Mouse (Mus musculus) brain, adult 2 months (tissue): ENCODE measurements around the gene Palm2.
A peak's percentile ranks its signal among the peaks of the same experiment; 100 is the strongest.
"Not testable (repeated sequence)": the region's sequence is repeated elsewhere in the genome, so short reads cannot be mapped to it uniquely, and the experiment has no call there.

Experiments used
- DNase-seq: peaks from one replicate; pipeline ENCODE4 v3.0.0; 2011; ENCODE audit warnings: low read depth, low spot score

The Palm2 gene

DNA sequence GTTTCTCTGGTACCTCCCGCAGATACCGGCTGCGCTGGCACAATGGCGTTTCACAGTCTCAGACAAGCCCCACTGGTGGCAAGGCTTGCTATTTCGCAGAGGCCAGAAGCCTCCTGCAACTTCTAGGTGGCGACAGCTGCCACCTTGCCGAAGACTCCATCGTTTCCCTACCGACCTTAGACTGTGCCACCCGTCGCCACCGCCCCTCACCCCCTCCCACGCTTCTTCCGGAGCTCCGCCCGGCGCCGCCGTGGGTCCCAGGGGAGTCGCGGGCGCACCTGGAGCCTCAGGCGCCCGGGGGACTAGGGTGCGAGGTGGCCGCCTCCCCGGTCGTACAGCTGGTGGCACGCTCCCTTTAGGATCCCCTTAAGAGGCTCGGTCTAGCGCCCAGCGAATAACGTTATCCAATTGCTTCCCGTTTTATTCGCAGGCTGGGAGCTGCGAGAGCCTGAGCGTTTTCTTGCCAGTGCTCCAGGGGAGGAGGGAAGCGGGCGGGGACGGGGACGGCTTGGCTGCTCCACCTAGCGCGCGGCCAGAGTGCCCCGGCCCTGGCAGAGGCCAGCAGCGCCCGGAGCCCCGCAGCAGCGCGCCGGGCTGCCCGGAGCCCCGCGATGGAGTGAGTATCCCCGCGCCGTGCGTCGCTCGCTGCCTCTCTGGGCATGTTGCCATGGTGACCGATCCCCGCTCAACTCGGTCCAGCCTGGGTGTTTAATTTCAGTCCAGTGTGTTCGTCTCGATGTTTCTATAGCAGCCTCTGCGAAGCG, at the start of gene Palm2:
Palm2 (plus strand) TSS at position 307 of the 764 bp plus-strand sequence.
- peak; percentile 94 for DNase-seq

DNA sequence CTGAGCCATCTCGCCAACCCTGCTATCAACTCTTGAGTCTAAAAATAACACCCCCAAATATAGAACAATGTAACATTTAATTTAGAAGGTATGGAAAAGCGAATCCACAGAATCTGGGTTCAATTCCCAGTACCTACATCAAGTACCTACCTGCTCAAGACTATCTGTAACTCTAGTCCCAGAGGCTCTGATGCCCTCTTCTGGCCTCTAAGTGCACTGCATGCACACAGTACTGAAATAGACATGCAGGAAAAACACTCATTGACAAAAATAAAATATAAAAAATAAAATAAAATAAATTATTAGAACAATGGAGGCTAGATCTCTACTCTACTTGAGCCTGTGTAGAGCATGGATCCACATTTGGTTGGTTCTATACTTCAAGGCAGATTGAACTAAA, 49.7 kb upstream of the Palm2 start:
- DNase-seq = no peak

GRCm38 (mm10) chr4:57391103-57391502, 42.9 kb upstream of the Palm2 start:
- DNase-seq = peak; percentile 27

DNA sequence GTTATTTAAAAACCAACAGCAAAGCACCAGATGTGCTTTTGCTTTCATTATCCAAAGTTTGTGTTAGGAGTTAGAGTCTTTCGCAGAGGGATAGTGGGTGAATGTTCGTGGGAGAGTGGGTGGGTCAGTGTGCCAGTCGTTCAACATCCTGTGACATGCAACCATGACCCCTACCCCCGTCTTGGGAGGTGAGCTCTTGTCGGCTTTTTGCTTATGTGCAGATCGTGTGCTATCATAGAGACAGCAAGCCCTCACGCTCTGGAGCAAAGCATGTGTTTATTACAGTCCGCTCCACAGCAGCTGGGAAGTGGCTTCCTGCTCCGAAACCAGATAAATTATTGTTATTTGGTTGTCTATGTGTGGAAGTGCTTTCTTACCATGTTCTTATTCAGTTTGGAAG, 37.6 kb upstream of the Palm2 start:
- DNase-seq = no peak

DNA sequence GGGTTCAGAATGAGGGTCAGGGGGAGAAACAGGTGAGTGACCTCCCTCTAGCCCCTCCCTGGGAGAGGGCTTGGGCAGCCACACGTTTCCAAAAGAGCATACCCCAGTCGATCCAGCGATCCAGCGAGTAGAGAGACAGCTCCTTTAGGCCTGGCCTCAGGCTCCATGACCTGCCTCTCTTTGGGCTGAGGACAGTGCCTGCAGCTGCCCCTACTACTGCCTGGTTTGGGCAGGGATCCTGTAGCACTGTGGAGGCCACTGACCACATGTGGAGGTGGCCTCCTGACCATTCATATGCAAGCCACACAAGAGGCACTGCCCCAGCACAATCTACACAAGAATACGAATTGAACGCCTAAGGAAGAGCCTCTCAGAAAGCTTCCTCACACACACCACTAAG, 21.7 kb upstream of the Palm2 start:
- not testable (repeated sequence) for DNase-seq

DNA sequence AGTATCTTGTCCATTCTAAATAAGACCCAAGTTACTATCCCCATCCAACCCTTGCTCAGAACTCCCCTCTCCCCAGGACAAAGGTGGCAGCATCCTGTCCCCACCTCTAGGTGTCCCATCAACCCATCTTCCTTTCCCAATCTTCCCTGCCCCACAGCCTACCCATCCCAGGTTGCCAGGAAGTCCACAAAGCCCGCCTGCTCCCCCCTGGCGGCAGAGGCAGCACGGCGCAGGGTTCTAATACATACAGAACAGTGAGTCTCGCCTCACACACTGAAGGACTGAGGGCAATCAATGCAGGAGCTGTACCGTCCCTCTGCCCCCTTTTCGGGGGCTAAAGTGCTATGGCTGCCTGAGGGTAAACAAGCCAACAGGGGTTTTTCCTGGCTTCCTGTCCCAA, 21.0 kb upstream of the Palm2 start:
- DNase-seq = no peak

- not testable (repeated sequence) for DNase-seq
These were observed 20.4 kb upstream of the Palm2 start for GRCm38 (mm10) chr4:57413670-57414069.

- no peak for DNase-seq
These were observed 10.0 kb upstream of the Palm2 start for GRCm38 (mm10) chr4:57424011-57424410.

DNA sequence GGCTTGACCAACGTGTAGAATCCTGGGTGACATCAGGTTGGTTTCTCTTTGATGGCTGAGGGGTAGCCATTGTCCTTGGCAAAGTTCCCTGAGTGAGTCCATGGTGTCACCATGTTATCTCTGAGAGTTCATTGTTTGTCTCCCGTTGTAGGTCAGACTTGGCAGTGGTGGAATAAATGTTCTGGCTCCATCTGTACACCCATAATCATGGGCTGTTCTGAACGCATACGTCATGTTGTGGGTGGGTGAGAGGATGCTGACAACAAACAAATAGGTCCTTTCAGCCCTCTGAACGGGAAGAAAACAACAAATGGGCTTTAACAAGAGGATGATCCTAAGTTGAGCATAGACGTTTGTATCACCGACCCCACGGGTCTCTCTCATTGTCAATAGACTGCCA, 5.7 kb upstream of the Palm2 start:
- DNase-seq = peak; percentile 92

- DNase-seq = peak; percentile 61
These were observed 786 bp downstream of the Palm2 start for GRCm38 (mm10) chr4:57434705-57435360.

- DNase-seq = peak; percentile 64
These were observed 2.2 kb downstream of the Palm2 start for GRCm38 (mm10) chr4:57436286-57436685.

GRCm38 (mm10) chr4:57446082-57446481, 12.0 kb downstream of the Palm2 start:
- no peak for DNase-seq

DNA sequence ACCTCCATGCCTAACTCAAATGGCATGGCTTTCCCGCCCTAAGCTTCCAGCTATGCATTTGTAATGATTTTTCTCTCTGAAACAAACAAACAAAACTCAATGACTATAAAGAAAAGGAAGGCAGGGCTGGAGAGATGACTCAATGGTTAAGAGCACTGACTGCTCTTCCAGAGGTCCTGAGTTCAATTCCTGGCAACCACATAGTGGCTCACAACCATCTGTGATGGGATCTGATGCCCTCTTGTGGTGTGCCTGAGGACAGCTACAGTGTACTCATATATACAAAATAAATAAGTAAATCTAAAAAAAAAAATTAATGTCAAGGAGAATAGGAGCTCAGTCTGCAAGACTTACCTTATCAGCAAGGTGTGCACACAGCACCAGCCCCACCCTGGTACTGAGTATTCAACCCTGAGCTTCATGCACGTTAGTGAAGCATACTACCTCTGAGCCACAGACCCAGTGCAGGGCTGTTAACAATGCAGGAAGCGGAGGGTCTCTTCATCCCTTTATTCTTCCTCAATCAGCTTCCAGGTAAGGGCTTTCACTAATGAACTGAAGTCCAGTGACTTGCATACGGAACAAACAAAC, 12.9 kb downstream of the Palm2 start:
- no peak for DNase-seq

DNA sequence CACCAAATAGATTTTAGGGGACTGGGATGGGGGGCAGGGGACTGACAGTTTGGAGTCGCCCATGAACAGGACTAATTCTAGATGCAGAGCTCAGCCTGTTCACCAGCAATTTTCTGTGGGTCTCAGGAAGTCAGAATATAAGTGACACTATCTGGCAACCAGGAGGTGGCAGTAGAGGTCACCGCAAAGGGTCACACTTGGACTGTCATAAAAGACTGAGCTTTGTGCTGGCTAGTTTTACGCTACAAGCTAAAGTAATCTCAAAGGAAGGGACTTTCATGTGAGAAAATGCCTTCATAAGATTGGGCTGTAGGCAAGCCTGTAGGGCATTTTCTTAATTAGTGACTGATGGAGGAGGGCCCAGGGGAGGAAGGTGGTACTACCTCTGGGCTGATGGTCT, 17.8 kb downstream of the Palm2 start:
- peak; percentile 78 for DNase-seq

DNA sequence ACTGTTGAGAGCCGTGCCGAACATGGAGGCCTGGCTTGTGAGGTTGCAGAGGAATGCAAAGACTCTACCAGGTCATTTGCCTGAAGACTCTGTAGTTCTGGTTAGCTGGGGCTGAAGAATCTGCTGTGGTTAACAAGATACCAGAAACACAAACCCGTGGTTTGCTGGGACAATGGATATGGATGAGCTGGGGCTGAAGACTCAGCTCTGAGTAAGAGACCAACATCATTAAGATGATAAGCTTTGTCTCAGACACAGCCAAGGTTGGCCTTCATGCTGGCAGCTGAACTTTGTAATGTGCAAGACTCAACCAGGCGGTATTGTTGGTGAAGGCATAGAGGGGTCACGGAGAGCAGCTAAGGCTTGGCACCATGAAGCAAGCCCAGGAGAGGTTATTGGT, 18.6 kb downstream of the Palm2 start:
- DNase-seq = no peak

- no peak for DNase-seq
These were observed 28.3 kb downstream of the Palm2 start for GRCm38 (mm10) chr4:57462378-57462777.

DNA sequence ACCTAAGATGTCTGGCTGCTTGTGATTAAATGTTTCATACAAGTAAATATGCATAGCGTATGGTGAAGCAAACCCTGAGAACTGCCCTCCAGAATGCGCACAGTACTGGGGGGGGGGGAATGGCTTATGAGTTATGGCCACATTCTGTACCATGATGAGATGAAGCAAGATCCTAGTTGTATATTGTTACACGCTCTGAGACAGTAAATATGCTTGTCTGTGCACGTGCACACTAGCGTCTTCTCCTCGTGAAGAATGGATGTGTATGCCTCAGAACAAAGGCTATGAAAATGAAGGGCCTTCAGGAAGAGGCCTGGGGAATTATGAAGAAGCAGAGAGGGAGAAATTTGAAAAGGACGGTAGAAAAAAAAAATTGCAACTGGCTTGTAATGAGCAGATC, 48.4 kb downstream of the Palm2 start:
- DNase-seq = no peak

GRCm38 (mm10) chr4:57486392-57486791, 52.3 kb downstream of the Palm2 start:
- peak; percentile 63 for DNase-seq

DNA sequence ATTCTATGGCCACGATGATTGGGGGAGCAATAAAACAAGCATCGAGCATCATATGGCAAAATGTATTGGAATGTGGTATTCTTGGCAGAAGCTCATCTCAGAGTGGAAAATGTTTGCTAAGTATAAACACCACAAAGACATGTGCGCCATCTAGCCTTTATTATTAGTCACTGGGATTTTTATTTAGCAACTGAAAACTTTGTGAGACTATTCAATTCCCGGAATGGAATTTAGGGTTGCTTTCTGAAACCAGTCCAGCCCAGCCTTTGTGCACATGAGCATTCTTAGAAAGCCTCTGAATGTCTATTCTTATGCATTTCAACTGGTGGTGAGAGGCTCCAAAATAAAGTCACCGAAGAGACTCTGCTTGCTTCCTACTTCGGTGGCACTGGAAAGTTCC, 55.8 kb downstream of the Palm2 start:
- peak; percentile 47 for DNase-seq

DNA sequence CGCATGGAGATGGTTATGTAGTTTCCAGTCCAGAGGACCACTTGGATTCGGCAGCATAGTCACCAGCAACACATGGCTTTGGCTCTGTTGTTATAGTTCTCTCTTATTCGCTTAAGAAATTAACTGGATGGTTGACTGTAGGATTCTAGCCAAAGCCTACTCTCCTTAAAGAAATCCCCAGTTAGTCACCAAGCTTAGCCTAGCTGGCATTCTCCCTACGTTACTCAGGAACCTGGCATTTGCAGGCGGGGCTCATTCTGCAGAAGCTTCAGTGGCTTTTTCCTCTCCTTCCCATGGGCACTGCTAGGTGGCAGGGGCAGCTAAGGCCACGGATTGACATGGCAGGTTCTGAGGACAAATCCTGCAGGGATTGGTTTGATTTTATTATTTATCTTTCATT, 70.7 kb downstream of the Palm2 start:
- peak; percentile 65 for DNase-seq

GRCm38 (mm10) chr4:57510576-57510975, 76.5 kb downstream of the Palm2 start:
- DNase-seq = no peak

DNA sequence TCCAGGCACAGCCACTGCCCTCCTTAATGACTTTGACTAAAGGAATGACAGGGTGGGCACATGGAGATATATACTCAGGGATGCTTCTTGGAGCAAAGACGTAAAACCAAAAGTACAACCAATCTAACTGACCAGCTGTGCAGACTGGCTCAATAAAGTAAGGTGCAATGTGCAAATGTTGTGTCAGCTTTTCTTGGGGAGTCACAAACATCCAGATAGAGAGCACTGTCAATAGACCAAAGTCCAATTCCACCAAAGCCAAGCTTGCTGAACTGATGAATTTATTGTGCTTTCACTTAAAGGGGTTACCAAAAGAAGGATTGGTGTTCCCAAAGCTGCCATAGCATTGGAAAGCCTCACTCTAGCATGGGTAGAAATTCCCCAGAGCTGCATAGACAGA, 77.7 kb downstream of the Palm2 start:
- DNase-seq = no peak
